Mouse (Mus musculus) intestine, embryonic 14.5 days (tissue): Measurements from ENCODE around the gene Srl. TPM values are rescaled to one million over a fixed set of nuclear protein-coding genes. Genes with fewer than 3 reads are reported as not detected.

Experiments
- ATAC-seq: fragments of 200-750 bp; cut with Nextera tagmentation; replicated peaks from 2 replicates; pipeline ENCODE4 v1.8.0; 2017; ENCODE audit warnings: low read depth, moderate number of reproducible peaks, moderate TSS enrichment, moderate library complexity; ENCODE audit not compliant: low FRiP score, low TSS enrichment
- DNase-seq: peaks from one replicate; pipeline ENCODE4 v3.0.0-alpha.2; 2018; ENCODE audit warnings: low spot score
- H3K27ac ChIP-seq: fragments of 300-500 bp; sonication (generic); 2 replicates; pipeline ENCODE4 v1.5.1; 2014; ENCODE audit warnings: low read depth, mild to moderate bottlenecking, control low read depth
- H3K27me3 ChIP-seq: fragments of 300-500 bp; sonication (generic); replicated peaks from 2 replicates; pipeline ENCODE4 v1.6.1; 2014; ENCODE audit warnings: low read length, control low read depth; ENCODE audit not compliant: control insufficient read depth, insufficient read depth
- H3K36me3 ChIP-seq: fragments of 300-500 bp; sonication (generic); 2 replicates; pipeline ENCODE4 v1.6.1; 2014; ENCODE audit warnings: low read length, control low read depth; ENCODE audit not compliant: control insufficient read depth, insufficient read depth
- H3K4me1 ChIP-seq: fragments of 300-500 bp; sonication (generic); replicated peaks from 2 replicates; pipeline ENCODE4 v1.6.1; 2014; ENCODE audit warnings: low read length, control low read depth, mixed read lengths; ENCODE audit not compliant: control insufficient read depth, insufficient read depth
- H3K4me2 ChIP-seq: fragments of 300-500 bp; sonication (generic); 2 replicates; pipeline ENCODE4 v1.6.1; 2014; ENCODE audit warnings: low read length
- H3K4me3 ChIP-seq: fragments of 300-500 bp; sonication (generic); 2 replicates; pipeline ENCODE4 v1.5.1; 2014; ENCODE audit warnings: low read depth, low read length, control low read depth, mixed read lengths
- H3K9ac ChIP-seq: fragments of 300-500 bp; sonication (generic); 2 replicates; pipeline ENCODE4 v1.6.1; 2014; ENCODE audit warnings: mild to moderate bottlenecking, low read length
- H3K9me3 ChIP-seq: fragments of 300-500 bp; sonication (generic); 2 replicates; pipeline ENCODE4 v1.6.1; 2016; ENCODE audit warnings: low read length, control low read depth; ENCODE audit not compliant: control insufficient read depth
- WGBS: fragments of 180-500 bp; shearing (Covaris S2); extraction: QIAGEN DNeasy Blood & Tissue Kit; methylation state at CpG from one replicate; pipeline ENCODE4 v1.1.7; 2014; 5-methylcytosine and 5-hydroxymethylcytosine counted together
- polyA plus RNA-seq: library from polyadenylated mRNA; unstranded; fragments of >200 nt; fragmentation: Nextera tagmentation; extraction: Ambion mirVana; gene quantifications from 2 replicates; pipeline ENCODE4 v1.2.1, GENCODE M21; 2014

Srl gene
- polyA plus RNA-seq, 1 experiment from 2014 or later: 13.1 TPM

GRCm38 (mm10) chr16:4578630-4579029 lies 37.0 kb upstream of the Srl start:
- 62% methylated on average over 7 of the region's 7 CpGs for WGBS
- DNase-seq (no peak), ATAC-seq (no peak)
- no peaks in the 10 kb centered on the region for H3K4me1 ChIP-seq
- no peak overlapping the region for H3K27ac ChIP-seq
- H3K9ac ChIP-seq: no peak overlapping the region
- no peak overlapping the region for H3K4me2 ChIP-seq
- H3K9me3 ChIP-seq: no peaks in the 10 kb centered on the region
- H3K27me3 ChIP-seq: no peaks in the 10 kb centered on the region
- H3K36me3 ChIP-seq: no peaks in the 10 kb centered on the region
- no peak overlapping the region for H3K4me3 ChIP-seq

DNA sequence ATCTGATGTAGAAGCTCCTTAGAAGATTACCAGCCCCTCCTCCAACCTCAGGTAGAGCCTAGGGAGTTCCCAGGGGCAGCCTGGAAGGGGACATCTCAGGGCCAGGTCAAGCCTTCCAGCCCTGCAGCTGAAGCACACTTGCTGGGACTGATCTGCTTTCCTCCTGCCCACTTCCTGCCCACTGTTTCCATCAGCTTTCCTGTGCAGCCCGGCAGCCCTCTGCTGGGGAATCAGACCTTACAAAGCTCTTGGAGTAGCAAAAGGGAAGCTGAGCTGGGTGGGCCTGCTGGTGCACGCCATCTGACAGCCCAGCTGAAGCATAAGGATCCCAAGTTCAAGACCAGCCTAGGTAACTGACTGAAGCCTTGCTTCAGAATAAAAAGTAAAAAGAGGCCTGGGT lies 35.3 kb upstream of the Srl start:
- H3K36me3 ChIP-seq: no peaks in the 10 kb centered on the region
- 47% methylated on average over 2 of the region's 2 CpGs for WGBS
- ATAC-seq: no peak

DNA sequence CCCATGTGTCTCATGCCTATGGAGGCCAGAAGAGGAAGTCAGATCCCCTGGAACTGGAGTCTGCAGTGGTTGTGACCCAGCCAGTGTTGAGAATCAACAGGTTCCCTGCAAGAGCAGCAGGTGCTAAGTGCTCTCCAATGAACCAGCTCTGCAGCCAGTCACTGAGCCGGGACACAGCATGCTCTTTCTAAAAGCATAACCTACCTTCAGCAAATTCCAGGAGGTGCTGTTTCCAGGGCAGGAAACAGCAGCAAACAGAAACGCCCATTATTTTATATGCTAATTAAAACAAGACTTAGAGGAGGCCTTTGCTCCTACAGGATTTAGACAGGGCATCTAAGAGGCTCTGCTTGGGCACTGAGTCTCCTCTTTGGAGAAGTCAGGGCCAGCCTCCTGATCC lies 34.4 kb upstream of the Srl start:
- Histone ChIP-seq H3K27me3 (no peaks in the 10 kb centered on the region), H3K4me2 (no peak overlapping the region), H3K4me1 (no peaks in the 10 kb centered on the region), H3K9me3 (no peaks in the 10 kb centered on the region), H3K4me3 (no peak overlapping the region), H3K27ac (no peak overlapping the region), H3K36me3 (no peaks in the 10 kb centered on the region), H3K9ac (no peak overlapping the region)
- WGBS: 55% methylated on average over 2 of the region's 2 CpGs
- ATAC-seq: no peak
- DNase-seq: no peak

More for the DNA sequence above, 35.3 kb upstream of the Srl start:
- Histone ChIP-seq H3K27ac (no peak overlapping the region), H3K4me1 (no peaks in the 10 kb centered on the region), H3K9ac (no peak overlapping the region), H3K9me3 (no peaks in the 10 kb centered on the region), H3K27me3 (no peaks in the 10 kb centered on the region), H3K4me3 (no peak overlapping the region), H3K4me2 (no peak overlapping the region)
- no peak for DNase-seq

- no peaks in the 10 kb centered on the region for H3K27me3 ChIP-seq
- H3K36me3 ChIP-seq: no peaks in the 10 kb centered on the region
- no peak overlapping the region for H3K9ac ChIP-seq
- H3K27ac ChIP-seq: no peak overlapping the region
- H3K4me1 ChIP-seq: no peaks in the 10 kb centered on the region
- no peak for DNase-seq
- H3K4me2 ChIP-seq: no peak overlapping the region
- no peaks in the 10 kb centered on the region for H3K9me3 ChIP-seq
- WGBS: 45% methylated on average over 4 of the region's 4 CpGs
- no peak; the same call in 1 of the 2 replicates for ATAC-seq
- H3K4me3 ChIP-seq: no peak overlapping the region
Measured at GRCm38 (mm10) chr16:4570737-4571136, 29.1 kb upstream of the Srl start.

DNA sequence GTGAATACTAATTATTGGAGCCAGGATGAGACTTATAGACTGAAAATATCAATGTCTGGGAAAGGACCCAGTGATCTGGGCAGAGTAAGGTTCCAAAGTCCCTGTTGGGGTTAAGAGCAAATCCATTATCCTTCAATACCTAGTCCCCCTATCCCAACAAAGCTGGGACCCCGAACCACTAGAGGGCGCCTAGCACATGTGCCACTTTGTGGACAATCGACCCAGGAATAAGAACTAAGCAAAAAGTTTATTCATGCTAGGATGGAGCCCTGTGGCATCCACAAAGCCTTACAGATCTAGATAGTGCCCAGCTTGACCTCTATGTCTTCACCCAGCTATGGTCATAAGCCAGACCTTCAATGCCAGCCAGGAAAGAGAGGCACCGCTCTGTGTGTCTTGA lies 26.3 kb upstream of the Srl start:
- Histone ChIP-seq H3K4me3 (no peak overlapping the region), H3K4me2 (no peak overlapping the region), H3K9me3 (no peaks in the 10 kb centered on the region), H3K36me3 (no peaks in the 10 kb centered on the region), H3K27me3 (no peaks in the 10 kb centered on the region), H3K27ac (no peak overlapping the region), H3K4me1 (no peaks in the 10 kb centered on the region), H3K9ac (no peak overlapping the region)
- peak; percentile 95 for DNase-seq
- ATAC-seq: peak; percentile 64; the same call in 1 of the 2 replicates
- WGBS: 25% methylated on average over 4 of the region's 4 CpGs

GRCm38 (mm10) chr16:4560145-4560952 lies 18.7 kb upstream of the Srl start:
- Histone ChIP-seq H3K9ac (peak overlapping the region; percentile 87), H3K4me1 (peaks cover 16% of the 10 kb centered on the region), H3K27me3 (no peaks in the 10 kb centered on the region), H3K27ac (peak overlapping the region; percentile 95), H3K9me3 (no peaks in the 10 kb centered on the region), H3K36me3 (no peaks in the 10 kb centered on the region), H3K4me3 (peak overlapping the region; percentile 90), H3K4me2 (peak overlapping the region; percentile 94)
- ATAC-seq: peak; percentile 21
- WGBS: under 1% methylated on average over 43 of the region's 43 CpGs
- peak; percentile 92 for DNase-seq

DNA sequence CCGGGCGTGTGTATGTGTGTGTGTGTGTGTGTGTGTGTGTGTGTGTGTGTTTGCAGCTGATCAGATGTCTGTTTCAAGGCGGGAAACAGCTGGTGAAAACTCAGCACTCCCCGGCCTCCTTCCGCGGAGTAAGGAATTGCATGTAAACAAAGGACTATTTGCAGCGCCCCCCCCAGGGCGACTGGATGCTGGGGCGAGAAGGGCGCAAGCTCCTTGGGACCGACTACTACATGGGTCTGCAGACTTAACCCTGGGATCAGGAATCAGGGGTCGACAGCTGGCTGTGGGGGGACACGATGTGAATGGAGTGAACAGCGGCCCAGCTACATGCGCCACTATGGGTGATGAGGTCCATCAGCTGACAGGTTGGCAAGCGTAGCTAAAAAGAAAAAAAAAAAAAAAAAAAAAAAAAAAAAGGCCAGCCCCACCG lies 18.1 kb upstream of the Srl start, which contains the start of gene Tfap4:
Gene Tfap4, minus strand, starts transcription at position 140 of the 430 bp plus-strand sequence.
- H3K27ac ChIP-seq: peak within 1 kb of the TSS; percentile 95
- H3K4me2 ChIP-seq: peak within 1 kb of the TSS; percentile 94
- peak within 1 kb of the TSS; percentile 90 for H3K4me3 ChIP-seq
- peak; percentile 44 for ATAC-seq
- peak within 1 kb of the TSS; percentile 87 for H3K9ac ChIP-seq
- H3K9me3 ChIP-seq: no peaks in the 10 kb centered on the region
- peak; percentile 98 for DNase-seq
- no peaks in the 10 kb centered on the region for H3K36me3 ChIP-seq
- H3K4me1 ChIP-seq: peaks cover 16% of the 10 kb centered on the region
- H3K27me3 ChIP-seq: no peaks in the 10 kb centered on the region
- 0% methylated on average over 17 of the region's 17 CpGs for WGBS

GRCm38 (mm10) chr16:4558980-4559631 lies 17.5 kb upstream of the Srl start:
- peaks cover 19% of the 10 kb centered on the region for H3K4me1 ChIP-seq
- peak; percentile 24 for ATAC-seq
- H3K4me3 ChIP-seq: peak overlapping the region; percentile 90
- under 1% methylated on average over 43 of the region's 43 CpGs for WGBS
- peak overlapping the region; percentile 95 for H3K27ac ChIP-seq
- peak overlapping the region; percentile 94 for H3K4me2 ChIP-seq
- DNase-seq: peak; percentile 88
- H3K9me3 ChIP-seq: no peaks in the 10 kb centered on the region
- H3K36me3 ChIP-seq: no peaks in the 10 kb centered on the region
- H3K27me3 ChIP-seq: no peaks in the 10 kb centered on the region
- peak overlapping the region; percentile 87 for H3K9ac ChIP-seq
